Mouse (Mus musculus) cerebellum, adult 2 months (tissue): ENCODE measurements around the gene Csf1. TPM values are rescaled to one million over a fixed set of nuclear protein-coding genes. Genes with fewer than 3 reads are reported as not detected.
A peak's percentile ranks its signal among the peaks of the same experiment; 100 is the strongest.

ENCODE experiments used
- DNase-seq, 2 experiments: peaks; one replicate each; pipeline ENCODE4 v3.0.0; 2021
- H3K27ac ChIP-seq: fragments of 200-500 bp; 2 replicates; pipeline ENCODE4 v1.5.1; 2012; ENCODE audit warnings: low read length, control low read depth, inconsistent platforms; ENCODE audit not compliant: insufficient read depth
- H3K27me3 ChIP-seq: fragments of 200-500 bp; 2 replicates; pipeline ENCODE4 v1.6.1; 2012; ENCODE audit warnings: inconsistent platforms, mild to moderate bottlenecking, low read length, moderate library complexity; ENCODE audit not compliant: control insufficient read depth, insufficient read depth
- H3K4me1 ChIP-seq: fragments of 200-500 bp; 2 replicates; pipeline ENCODE4 v1.6.1; 2011; ENCODE audit warnings: low read length; ENCODE audit not compliant: control insufficient read depth, insufficient read depth
- H3K4me3 ChIP-seq: fragments of 200-500 bp; replicated peaks from 2 replicates; pipeline ENCODE3; 2011; ENCODE audit warnings: mild to moderate bottlenecking, low read depth, low read length, control low read depth; ENCODE audit not compliant: insufficient read depth
- CTCF ChIP-seq: fragments of 200-500 bp; IDR thresholded peaks from 2 replicates; pipeline ENCODE4 v1.5.1; 2011; ENCODE audit warnings: low read depth, mild to moderate bottlenecking, control low read depth, low read length, moderate library complexity, borderline replicate concordance; ENCODE audit not compliant: insufficient read depth
- POLR2A ChIP-seq: fragments of 200-500 bp; IDR thresholded peaks from 2 replicates; pipeline ENCODE4 v1.6.1; 2011; ENCODE audit warnings: low read length, control low read depth, borderline replicate concordance; ENCODE audit not compliant: insufficient read depth
- WGBS: fragments of 180-500 bp; shearing (Covaris S2); methylation state at CpG from one replicate; pipeline ENCODE4 v1.1.7; 2018; 5-methylcytosine and 5-hydroxymethylcytosine counted together
- polyA plus RNA-seq: library from polyadenylated mRNA; depleted of rRNA; stranded (reverse); fragments of >200 nt; gene quantifications from 2 replicates; pipeline ENCODE4 v1.2.3, GENCODE M21; 2012

Gene Csf1
- polyA plus RNA-seq, 1 experiment: 20.9 TPM

GRCm38 (mm10) chr3:107796191-107796983 is 36.1 kb upstream of the Csf1 start:
- no peaks in the 10 kb centered on the region; the same call in 1 of the 2 replicates for H3K4me1 ChIP-seq
- no peak overlapping the region for H3K27ac ChIP-seq
- no peak for TF ChIP-seq POLR2A
- no peak for TF ChIP-seq CTCF
- no peak overlapping the region for H3K4me3 ChIP-seq
- 92% methylated on average over 8 of the region's 8 CpGs for WGBS
- no peaks in the 10 kb centered on the region for H3K27me3 ChIP-seq
- no peak for DNase-seq

- Histone ChIP-seq H3K4me1 (no peaks in the 10 kb centered on the region; the same call in 1 of the 2 replicates), H3K27ac (no peak overlapping the region), H3K27me3 (no peaks in the 10 kb centered on the region), H3K4me3 (no peak overlapping the region)
- 95% methylated on average over 3 of the region's 3 CpGs for WGBS
- no peak for DNase-seq
- TF ChIP-seq CTCF (no peak), POLR2A (no peak)
These were observed 34.6 kb upstream of the Csf1 start for GRCm38 (mm10) chr3:107794890-107795289.

- peak in 1 of 2 experiments; percentile 9 for DNase-seq
- no peak for TF ChIP-seq CTCF
- no peak for TF ChIP-seq POLR2A
- Histone ChIP-seq H3K4me3 (no peak overlapping the region), H3K4me1 (no peaks in the 10 kb centered on the region; the same call in 1 of the 2 replicates), H3K27ac (no peak overlapping the region), H3K27me3 (no peaks in the 10 kb centered on the region)
- WGBS: 31% methylated on average over 10 of the region's 10 CpGs
These were observed 33.3 kb upstream of the Csf1 start for GRCm38 (mm10) chr3:107793300-107794201.

GRCm38 (mm10) chr3:107792736-107793135 is 32.5 kb upstream of the Csf1 start:
- TF ChIP-seq CTCF (no peak), POLR2A (no peak)
- H3K4me1 ChIP-seq: no peaks in the 10 kb centered on the region; the same call in 1 of the 2 replicates
- WGBS: 96% methylated on average over 5 of the region's 5 CpGs
- no peak for DNase-seq
- no peaks in the 10 kb centered on the region for H3K27me3 ChIP-seq
- H3K4me3 ChIP-seq: no peak overlapping the region
- H3K27ac ChIP-seq: no peak overlapping the region

- Histone ChIP-seq H3K4me1 (no peaks in the 10 kb centered on the region; the same call in 1 of the 2 replicates), H3K4me3 (no peak overlapping the region), H3K27me3 (no peaks in the 10 kb centered on the region), H3K27ac (no peak overlapping the region)
- 88% methylated on average over 11 of the region's 11 CpGs for WGBS
- DNase-seq: no peak
- no peak for TF ChIP-seq POLR2A
- no peak for TF ChIP-seq CTCF
These were observed 30.6 kb upstream of the Csf1 start for GRCm38 (mm10) chr3:107790766-107791303.

GRCm38 (mm10) chr3:107790227-107790626 is 30.0 kb upstream of the Csf1 start:
- TF ChIP-seq POLR2A: no peak
- no peak for TF ChIP-seq CTCF
- no peaks in the 10 kb centered on the region; the same call in 1 of the 2 replicates for H3K4me1 ChIP-seq
- no peak overlapping the region for H3K27ac ChIP-seq
- H3K4me3 ChIP-seq: no peak overlapping the region
- 88% methylated on average over 3 of the region's 3 CpGs for WGBS
- DNase-seq: no peak
- no peaks in the 10 kb centered on the region for H3K27me3 ChIP-seq

- Histone ChIP-seq H3K27me3 (no peaks in the 10 kb centered on the region), H3K4me3 (no peak overlapping the region), H3K27ac (0 out of 2 replicates have a peak overlapping the region, but pooled peaks have one; percentile 41), H3K4me1 (no peaks in the 10 kb centered on the region; the same call in 1 of the 2 replicates)
- TF ChIP-seq CTCF (no peak), POLR2A (no peak)
- peak in 1 of 2 experiments; percentile 27 for DNase-seq
- 73% methylated on average over 3 of the region's 3 CpGs for WGBS
These were observed 28.6 kb upstream of the Csf1 start for GRCm38 (mm10) chr3:107788885-107789284.
